Mouse (Mus musculus): ENCODE data around the gene Ugt2a1.
"Not testable (repeated sequence)": the region's sequence is repeated elsewhere in the genome, so short reads cannot be mapped to it uniquely, and the experiment has no call there.

Ugt2a1 gene

GRCm38 (mm10) chr5:87490771-87491170, at the start of gene Ugt2a1:
TSS of gene Ugt2a1 (minus strand) at chr5:87490871.
- no peak for DNase-seq

- DNase-seq = no peak
Measured at GRCm38 (mm10) chr5:87538111-87538510, 47.4 kb upstream of the Ugt2a1 start, which contains the start of gene Sult1b1. TSS of gene Sult1b1 (minus strand) at chr5:87538195.

- peak; percentile 59 for DNase-seq
Measured at GRCm38 (mm10) chr5:87535994-87536644, 45.4 kb upstream of the Ugt2a1 start.

- no peak for DNase-seq
Measured at GRCm38 (mm10) chr5:87532288-87532687, 41.6 kb upstream of the Ugt2a1 start.

GRCm38 (mm10) chr5:87523561-87523960, 32.9 kb upstream of the Ugt2a1 start:
- DNase-seq = not testable (repeated sequence)

- DNase-seq = no peak
Measured at GRCm38 (mm10) chr5:87505776-87506458, 15.2 kb upstream of the Ugt2a1 start.

- no peak for DNase-seq
Measured at GRCm38 (mm10) chr5:87502687-87503086, 12.0 kb upstream of the Ugt2a1 start.

GRCm38 (mm10) chr5:87499341-87499740, 8.7 kb upstream of the Ugt2a1 start:
- no peak for DNase-seq

- DNase-seq = no peak
Measured at GRCm38 (mm10) chr5:87498936-87499335, 8.3 kb upstream of the Ugt2a1 start.

- DNase-seq = not testable (repeated sequence)
Measured at GRCm38 (mm10) chr5:87486706-87487105, 4.0 kb downstream of the Ugt2a1 start, which contains the start of gene Gm43638. TSS of gene Gm43638 (minus strand) at chr5:87486806.

GRCm38 (mm10) chr5:87482160-87482559, 8.5 kb downstream of the Ugt2a1 start, which contains the start of gene Ugt2a2:
TSS of gene Ugt2a2 (minus strand) at chr5:87482260.
- no peak for DNase-seq

- DNase-seq = no peak
Measured at GRCm38 (mm10) chr5:87458810-87459209, 31.9 kb downstream of the Ugt2a1 start.

- no peak for DNase-seq
Measured at GRCm38 (mm10) chr5:87457701-87458100, 33.0 kb downstream of the Ugt2a1 start.

- DNase-seq = peak; percentile 5
Measured at GRCm38 (mm10) chr5:87456216-87456850, 34.3 kb downstream of the Ugt2a1 start.

GRCm38 (mm10) chr5:87455519-87455918, 35.2 kb downstream of the Ugt2a1 start:
- DNase-seq = no peak

GRCm38 (mm10) chr5:87452514-87452913, 38.2 kb downstream of the Ugt2a1 start:
- not testable (repeated sequence) for DNase-seq

GRCm38 (mm10) chr5:87436264-87436663, 54.4 kb downstream of the Ugt2a1 start:
- DNase-seq = peak; percentile 18

- DNase-seq = no peak
Measured at GRCm38 (mm10) chr5:87425676-87426075, 65.0 kb downstream of the Ugt2a1 start.

- not testable (repeated sequence) for DNase-seq
Measured at GRCm38 (mm10) chr5:87424041-87424440, 66.6 kb downstream of the Ugt2a1 start, which contains the start of gene Ugt2b38. TSS of gene Ugt2b38 (minus strand) at chr5:87424203.
